Mouse (Mus musculus) frontal cortex, postnatal 36 days (tissue): ENCODE measurements around the gene Npr1.
A peak's percentile ranks its signal among the peaks of the same experiment; 100 is the strongest.

ENCODE experiments used
- DNase-seq, 2 experiments: peaks; one replicate each; pipeline ENCODE4 v3.0.0; 2022; ENCODE audit warnings: low spot score in 2 of 2

Gene Npr1

DNA sequence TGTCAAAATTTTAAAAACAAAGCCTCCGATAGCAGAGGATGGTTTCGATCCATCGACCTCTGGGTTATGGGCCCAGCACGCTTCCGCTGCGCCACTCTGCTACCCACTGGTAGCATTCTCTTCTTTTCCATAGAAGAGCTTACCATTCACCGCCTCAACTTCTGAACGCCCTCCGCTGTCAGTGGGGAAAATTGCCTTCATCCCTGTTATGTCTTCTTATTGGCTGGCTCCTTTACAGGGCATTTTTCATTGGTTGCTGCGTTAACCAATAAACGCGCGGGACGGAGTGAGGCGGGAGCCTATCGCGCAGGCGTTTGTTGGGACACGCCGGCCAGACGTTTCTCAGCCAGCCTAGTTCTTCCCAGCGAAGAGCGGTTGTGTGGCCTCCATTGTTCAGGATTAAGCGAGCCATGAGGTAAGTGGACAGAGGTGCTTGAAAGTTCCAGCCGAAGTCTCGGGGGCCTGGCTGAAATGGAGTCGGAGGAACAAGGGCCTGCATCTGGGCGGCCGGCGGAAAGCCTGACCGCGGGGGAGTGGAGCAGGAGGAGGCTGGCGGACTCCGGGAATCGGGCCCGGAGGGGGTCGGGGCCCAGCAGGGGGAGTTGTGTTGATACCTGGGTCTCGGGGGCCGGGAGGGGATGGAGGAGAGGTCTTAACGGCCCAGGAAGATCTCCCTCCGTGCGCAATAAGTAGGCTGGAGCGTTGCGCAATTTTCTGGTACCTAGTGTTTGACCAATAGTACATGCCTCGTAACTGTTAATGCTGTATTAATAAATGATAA lies 10.4 kb upstream of the Npr1 start, which contains the start of gene Ilf2:
Ilf2 (plus strand) TSS at position 296 of the 781 bp plus-strand sequence.
- DNase-seq, result peak; percentile 96 to 98

- DNase-seq, result no peak
These were observed 9.6 kb upstream of the Npr1 start for GRCm38 (mm10) chr3:90475151-90475830.

DNA sequence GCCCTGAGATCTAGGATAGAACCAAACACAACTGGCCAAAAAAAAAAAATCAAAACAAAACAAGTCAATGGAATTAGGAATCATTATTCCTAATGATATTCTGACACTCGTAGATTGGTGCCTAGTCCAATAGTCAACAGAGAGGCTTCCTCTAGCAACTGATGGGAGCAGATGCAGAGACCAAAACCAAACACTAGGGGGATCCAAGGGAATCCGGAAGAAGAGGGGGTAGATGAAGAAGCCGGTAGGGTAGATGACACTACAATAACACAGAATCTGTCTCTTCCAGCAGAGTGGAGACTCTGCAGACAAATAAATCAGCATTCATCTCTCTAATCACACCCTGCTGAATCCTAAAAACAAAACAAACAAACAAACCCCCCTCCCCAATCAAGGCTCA lies 6.5 kb upstream of the Npr1 start:
- no peak for DNase-seq

DNA sequence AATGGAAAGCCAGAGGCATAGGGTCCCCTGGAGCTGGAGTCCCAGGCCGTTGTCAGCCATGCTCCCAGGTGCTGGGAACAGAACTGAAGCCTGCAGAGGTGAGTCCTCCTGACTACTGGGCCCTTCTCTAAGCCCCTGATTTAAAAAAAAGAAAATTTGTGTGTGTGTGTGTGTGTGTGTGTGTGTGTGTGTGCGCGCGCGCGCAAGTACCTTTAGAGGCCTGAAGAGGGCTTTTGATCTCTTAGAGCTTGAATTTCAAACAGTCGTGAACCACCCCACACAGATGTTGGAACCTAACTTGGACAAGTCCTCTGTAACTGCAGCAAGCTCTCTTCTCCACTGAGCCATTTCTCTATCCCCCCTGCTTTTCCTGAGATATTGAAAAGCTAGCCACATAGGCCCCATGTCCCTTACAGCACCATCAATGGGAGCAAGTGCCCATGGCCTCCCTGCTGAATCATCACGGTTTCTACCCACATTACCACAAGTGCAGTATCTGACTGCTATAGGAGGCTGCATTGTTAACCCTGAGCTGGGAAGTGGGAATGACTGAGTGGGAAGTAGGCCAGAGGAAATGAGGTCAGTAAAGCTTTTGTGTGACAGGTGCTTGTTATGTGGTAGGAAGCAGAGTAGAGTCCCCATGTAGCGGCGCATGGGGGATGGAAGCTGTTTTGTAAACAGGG lies 2.1 kb upstream of the Npr1 start:
- no peak for DNase-seq

GRCm38 (mm10) chr3:90466311-90466766 lies 673 bp upstream of the Npr1 start:
- DNase-seq, result peak; percentile 42 to 73

- no peak for DNase-seq
These were observed 483 bp downstream of the Npr1 start for GRCm38 (mm10) chr3:90465081-90465685.

GRCm38 (mm10) chr3:90464552-90465080 lies 1.1 kb downstream of the Npr1 start:
- no peak for DNase-seq

- DNase-seq, result no peak
These were observed 3.1 kb downstream of the Npr1 start for GRCm38 (mm10) chr3:90462579-90462978.

DNA sequence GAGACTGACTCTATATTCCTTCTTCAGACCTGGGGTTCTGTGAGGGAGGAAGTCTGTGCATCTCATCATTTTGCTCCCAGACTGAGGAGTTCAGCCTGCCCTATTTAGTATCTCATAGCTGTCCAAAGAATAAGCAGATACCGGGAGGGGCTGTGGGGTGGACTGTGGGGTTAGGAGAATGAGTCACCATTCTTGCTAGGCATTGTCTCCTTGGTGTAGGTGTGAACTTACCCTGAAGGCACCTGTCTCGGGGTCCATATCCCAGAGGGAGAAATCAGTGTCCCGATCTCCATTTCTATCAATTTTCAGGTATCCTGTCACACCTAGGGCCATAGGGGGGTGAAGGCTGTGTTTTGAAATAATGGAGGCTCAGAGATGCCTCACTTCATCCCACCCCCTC lies 3.7 kb downstream of the Npr1 start:
- DNase-seq, result no peak

DNA sequence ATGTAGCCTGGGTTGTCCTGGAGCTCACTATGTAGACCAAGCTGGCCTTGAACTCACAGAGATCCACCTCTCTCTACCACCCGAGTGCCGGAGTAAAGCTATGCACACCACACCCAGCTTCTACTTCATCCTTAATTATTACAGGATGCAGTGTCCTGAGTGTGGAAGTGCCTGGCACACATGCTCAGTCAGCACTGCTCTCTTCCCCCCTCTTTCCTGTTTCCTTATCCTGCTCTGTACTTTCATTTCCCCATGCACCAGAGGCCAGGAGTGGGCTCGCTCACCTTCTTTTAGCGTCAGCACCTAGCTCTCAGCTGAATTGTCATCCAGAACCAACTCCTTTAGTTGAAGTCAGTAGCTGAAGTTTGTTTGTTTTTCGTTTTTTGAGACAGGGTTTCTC lies 5.4 kb downstream of the Npr1 start:
- DNase-seq, result no peak

DNA sequence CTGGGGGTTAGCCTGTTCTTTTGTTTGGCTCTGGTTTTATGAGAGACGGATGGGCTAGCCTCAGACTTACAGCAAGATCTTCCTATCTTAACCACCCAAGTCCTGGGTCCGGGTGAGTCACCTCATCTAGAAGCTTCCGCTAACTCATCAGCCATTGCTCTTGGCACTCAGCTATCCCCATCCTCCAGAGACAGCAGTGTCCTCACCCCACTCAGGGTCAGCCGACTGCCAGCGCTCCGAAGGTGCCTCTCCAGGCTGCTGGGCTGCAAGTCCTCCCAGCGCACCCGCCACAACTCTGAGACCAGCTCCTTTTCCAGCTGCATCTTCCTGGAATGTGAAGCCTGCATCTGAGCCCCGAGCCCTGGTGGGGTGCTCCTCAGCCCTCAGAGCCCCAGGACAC lies 5.9 kb downstream of the Npr1 start:
- no peak for DNase-seq

- DNase-seq, result no peak
These were observed 10.7 kb downstream of the Npr1 start for GRCm38 (mm10) chr3:90454931-90455330.

DNA sequence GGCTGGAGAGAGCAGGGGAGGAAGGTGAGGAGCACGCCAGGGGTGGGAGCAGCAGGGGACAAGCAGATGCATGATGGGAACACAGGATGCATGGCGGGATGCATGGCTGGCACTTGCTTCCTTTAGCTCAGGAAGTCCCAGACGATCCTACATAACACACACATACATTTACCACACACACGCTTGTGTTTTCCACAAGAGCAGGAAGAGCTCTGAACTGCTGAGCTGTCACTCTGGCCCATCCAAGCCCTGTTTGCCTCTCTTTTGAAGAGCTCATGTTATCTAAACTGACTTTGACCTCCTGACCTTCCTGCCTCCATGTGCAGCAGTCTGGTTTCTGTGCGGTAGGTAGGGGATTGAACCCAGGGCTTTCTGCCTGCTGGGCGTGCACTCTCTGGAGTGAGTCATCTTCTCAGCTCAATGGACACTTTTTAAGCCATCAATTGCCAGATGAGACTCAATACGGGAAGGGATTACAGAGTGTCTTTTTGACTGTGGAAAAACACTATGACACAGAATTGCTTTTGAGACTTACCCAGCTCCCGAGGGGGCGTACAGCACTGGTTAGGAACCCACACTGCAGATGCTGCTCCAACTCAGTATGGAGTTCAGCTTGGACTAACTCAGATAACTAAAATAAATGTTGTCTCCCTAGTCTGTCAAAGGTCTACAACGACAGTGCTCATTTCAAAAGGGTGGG lies 14.1 kb downstream of the Npr1 start:
- peak in 1 of 2 experiments; percentile 64 for DNase-seq

DNA sequence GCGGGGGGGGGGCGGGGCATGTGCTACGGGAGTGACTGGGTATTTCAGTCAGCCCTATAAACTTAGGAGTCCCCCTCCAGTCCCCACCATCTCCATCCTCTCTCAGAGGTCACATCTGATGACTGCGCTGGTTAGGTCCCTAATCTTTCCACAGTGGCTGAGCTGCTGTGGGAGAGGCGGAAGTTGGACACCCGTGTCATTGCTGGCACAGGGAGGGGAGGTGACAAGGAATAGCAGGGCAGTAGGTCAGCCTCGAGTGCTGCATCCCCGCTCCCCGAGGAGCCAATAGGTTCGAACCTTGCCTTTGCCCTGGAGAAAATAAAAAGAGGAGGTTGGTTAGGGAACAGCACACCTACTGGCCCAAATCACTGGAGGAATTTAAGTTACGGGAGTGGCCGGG lies 14.8 kb downstream of the Npr1 start:
- no peak for DNase-seq

DNA sequence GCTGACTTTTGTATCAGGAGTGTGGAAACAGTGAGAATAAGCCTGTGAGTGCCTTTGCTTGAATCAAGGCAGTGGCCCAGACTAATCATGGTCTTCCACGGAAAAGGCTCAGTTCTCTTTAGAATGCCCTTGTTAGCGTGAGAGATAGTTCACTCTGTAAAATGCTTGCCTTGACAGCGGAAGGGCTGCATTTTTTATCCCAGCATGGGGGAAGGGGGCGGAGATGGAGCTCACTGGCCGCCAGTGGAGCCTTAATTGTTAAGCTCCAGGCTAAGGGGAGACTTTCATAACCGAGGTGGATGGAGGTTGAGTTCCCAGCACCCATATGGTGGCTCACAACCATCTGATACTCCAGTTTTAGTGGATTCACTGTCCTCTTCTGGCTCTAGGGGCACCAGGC lies 17.0 kb downstream of the Npr1 start:
- DNase-seq, result no peak

GRCm38 (mm10) chr3:90447123-90447494 lies 18.6 kb downstream of the Npr1 start:
- no peak for DNase-seq

DNA sequence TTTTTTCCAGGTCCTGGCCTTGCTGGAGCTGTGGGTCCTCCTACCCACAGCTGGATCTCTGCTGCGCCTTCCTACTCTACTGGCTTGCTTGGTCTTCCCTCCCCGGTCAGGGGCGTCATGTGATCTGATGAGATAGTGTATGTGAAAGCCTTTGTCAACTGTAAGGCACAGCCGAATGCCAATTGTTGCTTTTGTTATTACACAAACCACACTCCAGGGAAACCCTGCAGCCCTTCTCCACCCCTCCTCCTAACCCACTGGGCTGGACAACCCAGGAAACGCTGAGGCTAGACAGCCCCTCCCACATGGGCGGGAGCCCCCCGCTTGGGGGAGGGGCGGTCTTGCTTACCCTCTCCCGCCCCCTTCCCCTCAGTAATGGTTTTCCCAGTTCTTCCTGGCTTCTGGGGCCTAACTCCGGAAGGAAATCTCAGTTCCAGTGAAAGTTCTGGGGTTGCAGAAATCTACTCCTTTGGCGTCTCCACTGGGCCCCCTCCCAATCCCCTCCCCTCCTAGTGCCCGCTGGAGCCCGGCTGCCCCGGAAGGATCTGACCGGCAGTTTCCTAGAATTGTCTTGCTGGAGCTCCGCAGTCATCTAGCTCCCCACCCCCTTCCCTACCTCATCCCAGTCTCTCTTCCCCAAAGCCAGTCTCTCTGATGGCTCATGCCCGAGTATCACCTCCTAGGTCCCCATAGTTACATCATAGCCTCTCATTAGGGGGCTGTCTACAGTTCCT lies 19.1 kb downstream of the Npr1 start:
- peak; percentile 42 to 48 for DNase-seq

DNA sequence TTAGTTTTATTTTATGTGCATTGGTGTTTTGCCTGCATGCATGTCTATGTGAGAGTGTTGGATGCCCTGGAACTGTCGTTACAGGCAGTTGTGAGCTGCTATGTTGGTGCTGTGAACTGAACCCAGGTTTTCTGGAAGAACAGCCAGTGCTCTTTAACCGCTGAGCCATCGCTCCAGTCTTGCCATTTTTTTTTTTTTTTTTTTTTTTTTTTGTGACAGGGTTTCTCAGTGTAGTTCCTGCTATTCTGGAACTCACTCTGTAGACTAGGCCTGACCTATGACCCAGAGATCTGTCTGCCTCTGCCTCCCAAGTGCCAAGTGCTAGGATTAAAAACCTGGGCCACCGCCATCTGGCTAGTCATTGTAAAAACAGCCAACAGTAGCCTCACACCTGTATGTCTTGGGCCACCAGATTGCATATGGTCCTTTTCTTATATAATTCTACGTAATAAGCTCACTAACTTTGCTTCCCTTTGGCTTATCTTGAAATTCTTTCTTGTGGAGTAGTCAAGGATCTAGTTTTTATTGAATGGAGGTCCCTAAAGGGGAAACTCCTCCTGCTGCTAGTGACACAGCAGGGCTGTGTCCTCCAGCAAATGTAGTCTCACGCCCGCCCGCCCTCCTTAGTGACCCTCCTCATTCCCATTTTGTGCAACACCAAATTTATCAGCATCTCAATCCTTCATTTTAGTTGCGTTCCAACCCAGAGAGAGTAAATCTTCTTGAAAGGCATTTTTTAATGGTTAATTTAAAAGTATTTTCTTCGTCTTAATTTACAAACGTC lies 20.1 kb downstream of the Npr1 start:
- no peak for DNase-seq

DNA sequence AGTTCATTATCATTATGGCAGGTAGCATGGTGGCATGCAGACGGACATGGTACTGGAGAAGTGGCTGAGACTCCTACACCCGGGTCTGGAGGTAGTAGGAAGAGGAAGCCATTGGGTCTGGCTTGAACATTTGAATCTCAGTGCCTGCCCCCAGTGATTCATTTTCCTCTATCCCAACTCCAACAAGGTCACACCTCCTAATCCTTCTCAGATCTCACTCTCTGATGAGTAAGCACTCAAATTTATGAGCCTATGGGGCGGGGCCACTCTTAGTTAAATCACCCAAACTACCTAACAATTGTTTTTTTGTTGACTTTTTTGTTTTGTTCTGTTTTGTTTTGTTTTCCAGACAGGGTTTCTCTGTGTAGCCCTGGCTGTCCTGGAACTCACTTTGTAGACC lies 21.7 kb downstream of the Npr1 start:
- DNase-seq, result no peak

DNA sequence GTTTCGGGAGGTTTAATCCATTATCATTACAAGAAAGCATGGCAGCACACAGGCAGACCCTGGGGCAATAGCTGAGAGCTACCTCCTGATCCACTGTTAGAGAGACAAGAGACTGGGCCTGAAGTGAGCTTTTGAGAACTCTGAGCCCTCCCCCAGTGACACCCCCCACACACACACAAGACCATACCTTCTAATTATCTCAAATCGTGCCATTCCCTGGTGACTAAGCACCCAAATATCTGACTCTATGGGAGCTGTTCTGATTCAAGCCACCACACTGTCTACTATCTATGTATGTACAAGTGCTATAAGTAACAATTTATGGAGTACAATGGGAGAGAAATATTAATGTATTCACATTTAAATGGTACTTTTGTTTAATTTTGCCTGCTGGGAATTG lies 24.9 kb downstream of the Npr1 start:
- no peak for DNase-seq
